Comparison of ENCODE assay signal across 21 mouse cellular contexts in the genomic region with DNA sequence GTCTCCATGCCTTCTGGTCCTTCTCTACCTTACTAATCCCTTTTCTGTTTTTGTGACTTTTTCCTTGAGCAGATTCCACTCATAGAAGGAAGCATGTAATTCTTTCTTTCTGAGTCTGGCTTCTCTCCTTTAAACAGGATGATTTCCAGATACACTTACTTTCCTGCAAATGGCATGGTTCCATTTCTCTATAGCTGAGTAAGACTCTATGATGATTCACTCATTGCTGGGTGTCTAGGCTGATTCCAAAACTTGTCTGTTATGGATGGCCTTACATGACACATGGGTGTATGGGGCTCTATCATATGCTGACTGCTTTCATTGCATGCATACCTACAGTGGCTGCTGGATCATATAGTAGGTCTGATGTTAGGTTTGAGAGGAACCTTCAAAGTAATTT. TPM values are rescaled to one million over a fixed set of nuclear protein-coding genes. Genes with fewer than 3 reads are reported as not detected.
DNase-seq lines count a peak whose midpoint lies in the region; ATAC-seq lines count a peak whose summit lies in the region.
"Had no signal": no experiment of that assay in that cellular context is flagged by ENCODE, and none has a peak within 500 bp of the region (broad histone marks: within the 10 kb centered on the region; RNA-seq: fewer than 3 reads in every experiment).

No protein-coding gene starts in this region.

- no peak overlapping the region for H3K4me2 ChIP-seq in embryonic facial prominence, embryonic 14.5 days (ENCODE audit: low read depth, low read length)
- H3K4me2 ChIP-seq: embryonic facial prominence, embryonic 13.5 days; forebrain, embryonic 13.5 days; forebrain, embryonic 15.5 days had no signal

- ATAC-seq in embryonic facial prominence, embryonic 14.5 days (ENCODE audit: low read depth) = no peak
- ATAC-seq in erythroid progenitor cell, adult 5-6 weeks (replicated peaks; ENCODE audit: low FRiP score, poor library complexity, severe bottlenecking) = no peak
- ATAC-seq: forebrain, embryonic 13.5 days; forebrain, postnatal 0 days had no signal

- H3K36me3 ChIP-seq in embryonic facial prominence, embryonic 14.5 days (ENCODE audit: control insufficient read depth, insufficient read depth, low read length) = no peaks in the 10 kb centered on the region
- H3K36me3 ChIP-seq in embryonic facial prominence, embryonic 10.5 days (replicated peaks) = no peaks in the 10 kb centered on the region
- H3K36me3 ChIP-seq: embryonic facial prominence, embryonic 13.5 days; forebrain, embryonic 15.5 days had no signal

- H3K4me1 ChIP-seq in embryonic facial prominence, embryonic 14.5 days (ENCODE audit: control insufficient read depth, insufficient read depth, low read length) = no peaks in the 10 kb centered on the region
- peaks cover 6% of the 10 kb centered on the region for H3K4me1 ChIP-seq in embryonic facial prominence, embryonic 10.5 days
- H3K4me1 ChIP-seq: embryonic facial prominence, embryonic 13.5 days; forebrain, embryonic 13.5 days; forebrain, embryonic 15.5 days had no signal

- no peaks in the 10 kb centered on the region for H3K27me3 ChIP-seq in embryonic facial prominence, embryonic 14.5 days (replicated peaks; ENCODE audit: control insufficient read depth, insufficient read depth, low read length)
- H3K27me3 ChIP-seq in embryonic facial prominence, embryonic 10.5 days (replicated peaks; ENCODE audit: low read depth, poor library complexity, severe bottlenecking) = 0 out of 2 replicates have a peak, but pooled peaks cover 3% of the 10 kb centered on the region
- H3K27me3 ChIP-seq: embryonic facial prominence, embryonic 13.5 days; forebrain, embryonic 13.5 days; forebrain, embryonic 15.5 days had no signal

- no peak overlapping the region for H3K9ac ChIP-seq in embryonic facial prominence, embryonic 14.5 days (ENCODE audit: low read depth, low read length)
- H3K9ac ChIP-seq: embryonic facial prominence, embryonic 13.5 days; forebrain, embryonic 13.5 days; forebrain, embryonic 15.5 days; forebrain, postnatal 0 days had no signal

- no peak overlapping the region for H3K27ac ChIP-seq in embryonic facial prominence, embryonic 14.5 days (replicated peaks; ENCODE audit: low read depth, low read length)
- no peak overlapping the region for H3K27ac ChIP-seq in embryonic facial prominence, embryonic 10.5 days (replicated peaks)
- H3K27ac ChIP-seq: embryonic facial prominence, embryonic 13.5 days; forebrain, embryonic 13.5 days; forebrain, embryonic 15.5 days had no signal

- peak; percentile 7 for DNase-seq in embryonic facial prominence, embryonic 14.5 days (ENCODE audit: low spot score)
- DNase-seq in embryonic facial prominence, embryonic 10.5 days (ENCODE audit: low spot score) = no peak
- DNase-seq in 3T3-L1 (ENCODE audit: low read depth, low spot score) (peak; percentile 65), NIH3T3 (ENCODE audit: low read depth) (peak; percentile 28)
- DNase-seq in fibroblast of lung, adult 2 months (ENCODE audit: low read depth) = peak; percentile 25
- DNase-seq in layer of hippocampus, postnatal 14 days (ENCODE audit: low spot score in 2 of 2) = no peak
- DNase-seq in adrenal gland, postnatal 10 days = no peak
- DNase-seq: adrenal gland, adult 2 months; adrenal gland, postnatal 14 days; adrenal gland, postnatal 36 days; cerebellum, adult 11 months; cerebellum, adult 18-20 months; cerebellum, adult 8-10 months; cerebellum, adult 9-11 months; cerebellum, postnatal 25 days; forebrain, postnatal 0 days had no signal

- no peak overlapping the region for H3K4me3 ChIP-seq in embryonic facial prominence, embryonic 14.5 days (ENCODE audit: low read depth, low read length)
- H3K4me3 ChIP-seq in embryonic facial prominence, embryonic 10.5 days = no peak overlapping the region
- H3K4me3 ChIP-seq: embryonic facial prominence, embryonic 13.5 days; forebrain, embryonic 13.5 days; forebrain, embryonic 15.5 days had no signal

- no peaks in the 10 kb centered on the region for H3K9me3 ChIP-seq in embryonic facial prominence, embryonic 14.5 days (ENCODE audit: control insufficient read depth, low read length)
- H3K9me3 ChIP-seq in embryonic facial prominence, embryonic 10.5 days = no peaks in the 10 kb centered on the region
- H3K9me3 ChIP-seq: embryonic facial prominence, embryonic 13.5 days; forebrain, embryonic 13.5 days; forebrain, embryonic 15.5 days had no signal

RNA-seq across cellular contexts. Expression of a gene that starts 4.6 kb away (rescaled TPM):
- 41.9 and 43.4 TPM in 2 replicates for polyA plus RNA-seq in embryonic facial prominence, embryonic 14.5 days (2014; fragmentation: Nextera tagmentation; extraction: Ambion mirVana)
- polyA plus RNA-seq in embryonic facial prominence, embryonic 10.5 days (2016; fragmentation: Nextera tagmentation; extraction: Ambion mirVana) = 0.82 and 1.5 TPM in 2 replicates
- total RNA-seq in layer of hippocampus, postnatal 14 days (2021) = 1 to 10 TPM; 1.3 to 1.8 TPM
- total RNA-seq in adrenal gland, postnatal 10 days (2021) = not detected
- total RNA-seq in erythroid progenitor cell, adult 5-6 weeks (2015; ENCODE audit: low replicate concordance) = not detected in 2 replicates
- total RNA-seq in erythroid progenitor cell, adult 5-6 weeks (2017; ENCODE audit: low replicate concordance) = not detected in 2 replicates
- total RNA-seq: adrenal gland, adult 2 months; adrenal gland, postnatal 14 days; adrenal gland, postnatal 36 days; MEL had no signal
- polyA plus RNA-seq: adrenal gland, adult 2 months had no signal

Comparison
In these comparisons a context has a peak if more than half of its experiments do, and no peak if none do; other contexts are left out.
1. DNase-seq: peak in embryonic facial prominence, embryonic 14.5 days (single experiment), 3T3-L1 (single experiment), NIH3T3 (single experiment) and fibroblast of lung, adult 2 months (single experiment); none in embryonic facial prominence, embryonic 10.5 days (single experiment), layer of hippocampus, postnatal 14 days (0 of 2) and adrenal gland, postnatal 10 days (single experiment).